Mouse (Mus musculus): ENCODE data around the gene 1700010I14Rik.

The 1700010I14Rik gene

GRCm38 (mm10) chr17:9030181-9030580 is 42.0 kb downstream of the 1700010I14Rik start:
- peak; percentile 32 for DNase-seq

GRCm38 (mm10) chr17:9031241-9032141 is 43.4 kb downstream of the 1700010I14Rik start:
- peak; percentile 86 for DNase-seq

- DNase-seq, result no peak
Measured at GRCm38 (mm10) chr17:9032362-9033044, 44.4 kb downstream of the 1700010I14Rik start.

- DNase-seq, result no peak
Measured at GRCm38 (mm10) chr17:9033511-9033910, 45.4 kb downstream of the 1700010I14Rik start.

- no peak for DNase-seq
Measured at GRCm38 (mm10) chr17:9035561-9036348, 47.6 kb downstream of the 1700010I14Rik start.

- DNase-seq, result peak; percentile 64
Measured at GRCm38 (mm10) chr17:9042723-9043122, 54.6 kb downstream of the 1700010I14Rik start.

- DNase-seq, result no peak
Measured at GRCm38 (mm10) chr17:9052441-9052980, 64.4 kb downstream of the 1700010I14Rik start.

GRCm38 (mm10) chr17:9059360-9059932 is 71.3 kb downstream of the 1700010I14Rik start:
- no peak for DNase-seq

All from thymus, postnatal 14 days (tissue).